Mouse (Mus musculus) embryonic facial prominence, embryonic 11.5 days (tissue): ENCODE results near the gene Samd4. TPM values are rescaled to one million over a fixed set of nuclear protein-coding genes. Genes with fewer than 3 reads are reported as not detected.

Source experiments
- ATAC-seq: fragments of 200-750 bp; cut with Nextera tagmentation; replicated peaks from 2 replicates; pipeline ENCODE4 v1.8.0; 2017; ENCODE audit warnings: low read depth; ENCODE audit not compliant: insufficient number of reproducible peaks, low FRiP score, low TSS enrichment
- DNase-seq: peaks from one replicate; pipeline ENCODE4 v3.0.0-alpha.2; 2015; ENCODE audit warnings: low spot score
- H3K27ac ChIP-seq: fragments of 300-500 bp; sonication (generic); replicated peaks from 2 replicates; pipeline ENCODE4 v1.5.1; 2014; ENCODE audit warnings: mild to moderate bottlenecking, low read depth, low read length, control low read depth
- H3K27me3 ChIP-seq: fragments of 300-500 bp; sonication (generic); 2 replicates; pipeline ENCODE4 v1.6.1; 2014; ENCODE audit warnings: mild to moderate bottlenecking, low read length, moderate library complexity, mixed read lengths; ENCODE audit not compliant: control insufficient read depth, insufficient read depth
- H3K36me3 ChIP-seq: fragments of 300-500 bp; sonication (generic); replicated peaks from 2 replicates; pipeline ENCODE4 v1.6.1; 2014; ENCODE audit warnings: low read depth, mild to moderate bottlenecking, low read length, moderate library complexity, mixed read lengths; ENCODE audit not compliant: control insufficient read depth, insufficient read depth
- H3K4me1 ChIP-seq: fragments of 300-500 bp; sonication (generic); 2 replicates; pipeline ENCODE4 v1.6.1; 2014; ENCODE audit warnings: low read length, mixed read lengths; ENCODE audit not compliant: control insufficient read depth, insufficient read depth
- H3K4me2 ChIP-seq: fragments of 300-500 bp; sonication (generic); 2 replicates; pipeline ENCODE4 v1.6.1; 2014; ENCODE audit warnings: low read depth, mild to moderate bottlenecking, control low read depth, low read length, moderate library complexity
- H3K4me3 ChIP-seq: fragments of 300-500 bp; sonication (generic); 2 replicates; pipeline ENCODE4 v1.5.1; 2014; ENCODE audit warnings: low read depth, low read length, control low read depth
- H3K9ac ChIP-seq: fragments of 300-500 bp; sonication (generic); replicated peaks from 2 replicates; pipeline ENCODE4 v1.6.1; 2014; ENCODE audit warnings: mild to moderate bottlenecking, control low read depth, low read length
- H3K9me3 ChIP-seq: fragments of 300-500 bp; sonication (generic); replicated peaks from 2 replicates; pipeline ENCODE4 v1.6.1; 2016; ENCODE audit warnings: mild to moderate bottlenecking, low read length, inconsistent platforms, mixed read lengths; ENCODE audit not compliant: control insufficient read depth
- WGBS: fragments of 180-500 bp; shearing (Covaris S2); extraction: QIAGEN DNeasy Blood & Tissue Kit; methylation state at CpG from one replicate; pipeline ENCODE4 v1.1.7; 2014; 5-methylcytosine and 5-hydroxymethylcytosine counted together
- polyA plus RNA-seq: library from polyadenylated mRNA; unstranded; fragments of >200 nt; fragmentation: Nextera tagmentation; extraction: Ambion mirVana; gene quantifications from 2 replicates; pipeline ENCODE4 v1.2.1, GENCODE M21; 2014

The Samd4 gene
- polyA plus RNA-seq, 1 experiment from 2014 or later: 3.5 TPM

- no peaks in the 10 kb centered on the region for H3K9me3 ChIP-seq
- ATAC-seq (no peak), DNase-seq (no peak)
- no peak overlapping the region for H3K9ac ChIP-seq
- H3K4me2 ChIP-seq: no peak overlapping the region
- 83% methylated on average over 11 of the region's 11 CpGs for WGBS
- H3K4me1 ChIP-seq: no peaks in the 10 kb centered on the region
- no peak overlapping the region for H3K4me3 ChIP-seq
- H3K27me3 ChIP-seq: no peaks in the 10 kb centered on the region
- no peak overlapping the region for H3K27ac ChIP-seq
- H3K36me3 ChIP-seq: no peaks in the 10 kb centered on the region
These were observed 94.1 kb downstream of the Samd4 start for GRCm38 (mm10) chr14:46976712-46977111.

GRCm38 (mm10) chr14:46977660-46978059, 95.0 kb downstream of the Samd4 start:
- WGBS: 59% methylated on average over 10 of the region's 10 CpGs
- ATAC-seq: no peak

GRCm38 (mm10) chr14:46979172-46979571, 96.5 kb downstream of the Samd4 start:
- Histone ChIP-seq H3K9ac (no peak overlapping the region), H3K9me3 (no peaks in the 10 kb centered on the region), H3K27me3 (no peaks in the 10 kb centered on the region), H3K36me3 (no peaks in the 10 kb centered on the region), H3K4me3 (no peak overlapping the region), H3K4me2 (no peak overlapping the region), H3K27ac (no peak overlapping the region), H3K4me1 (no peaks in the 10 kb centered on the region)
- WGBS: 72% methylated on average over 5 of the region's 5 CpGs
- no peak for ATAC-seq
- no peak for DNase-seq

More at GRCm38 (mm10) chr14:46977660-46978059, 95.0 kb downstream of the Samd4 start:
- H3K27me3 ChIP-seq: no peaks in the 10 kb centered on the region
- no peaks in the 10 kb centered on the region for H3K4me1 ChIP-seq
- H3K27ac ChIP-seq: no peak overlapping the region
- no peaks in the 10 kb centered on the region for H3K9me3 ChIP-seq
- H3K36me3 ChIP-seq: no peaks in the 10 kb centered on the region
- no peak for DNase-seq
- no peak overlapping the region for H3K9ac ChIP-seq
- H3K4me3 ChIP-seq: no peak overlapping the region
- H3K4me2 ChIP-seq: no peak overlapping the region

GRCm38 (mm10) chr14:46980736-46981438, 98.2 kb downstream of the Samd4 start:
- Histone ChIP-seq H3K36me3 (no peaks in the 10 kb centered on the region), H3K9ac (no peak overlapping the region), H3K4me3 (no peak overlapping the region), H3K27me3 (no peaks in the 10 kb centered on the region), H3K9me3 (no peaks in the 10 kb centered on the region), H3K4me1 (no peaks in the 10 kb centered on the region), H3K27ac (no peak overlapping the region), H3K4me2 (no peak overlapping the region)
- DNase-seq: no peak
- ATAC-seq: no peak
- 83% methylated on average over 17 of the region's 17 CpGs for WGBS

GRCm38 (mm10) chr14:46982106-46982505, 99.5 kb downstream of the Samd4 start:
- no peaks in the 10 kb centered on the region for H3K4me1 ChIP-seq
- WGBS: 77% methylated on average over 6 of the region's 6 CpGs

GRCm38 (mm10) chr14:46984542-46985125, 102.0 kb downstream of the Samd4 start:
- Histone ChIP-seq H3K36me3 (no peaks in the 10 kb centered on the region), H3K9ac (no peak overlapping the region), H3K27ac (no peak overlapping the region), H3K27me3 (no peaks in the 10 kb centered on the region), H3K9me3 (no peaks in the 10 kb centered on the region), H3K4me1 (no peaks in the 10 kb centered on the region), H3K4me2 (no peak overlapping the region), H3K4me3 (no peak overlapping the region)
- WGBS: 73% methylated on average over 8 of the region's 8 CpGs
- no peak for DNase-seq
- no peak for ATAC-seq

More at GRCm38 (mm10) chr14:46982106-46982505, 99.5 kb downstream of the Samd4 start:
- ATAC-seq (no peak), DNase-seq (no peak)
- no peak overlapping the region for H3K9ac ChIP-seq
- H3K27ac ChIP-seq: no peak overlapping the region
- no peaks in the 10 kb centered on the region for H3K9me3 ChIP-seq
- H3K27me3 ChIP-seq: no peaks in the 10 kb centered on the region
- no peaks in the 10 kb centered on the region for H3K36me3 ChIP-seq
- H3K4me2 ChIP-seq: no peak overlapping the region
- H3K4me3 ChIP-seq: no peak overlapping the region

- no peak overlapping the region for H3K4me3 ChIP-seq
- no peak for ATAC-seq
These were observed 107.0 kb downstream of the Samd4 start for GRCm38 (mm10) chr14:46989694-46990093.

GRCm38 (mm10) chr14:46990450-46990849, 107.8 kb downstream of the Samd4 start:
- Histone ChIP-seq H3K27me3 (no peaks in the 10 kb centered on the region), H3K9ac (no peak overlapping the region), H3K4me2 (no peak overlapping the region), H3K9me3 (no peaks in the 10 kb centered on the region), H3K36me3 (no peaks in the 10 kb centered on the region), H3K4me3 (no peak overlapping the region), H3K4me1 (no peaks in the 10 kb centered on the region), H3K27ac (no peak overlapping the region)
- DNase-seq: no peak
- ATAC-seq: no peak
- WGBS: 84% methylated on average over 3 of the region's 3 CpGs

More at GRCm38 (mm10) chr14:46989694-46990093, 107.0 kb downstream of the Samd4 start:
- Histone ChIP-seq H3K9me3 (no peaks in the 10 kb centered on the region), H3K27me3 (no peaks in the 10 kb centered on the region), H3K9ac (no peak overlapping the region), H3K27ac (no peak overlapping the region), H3K36me3 (no peaks in the 10 kb centered on the region), H3K4me2 (no peak overlapping the region), H3K4me1 (no peaks in the 10 kb centered on the region)
- DNase-seq: no peak
- WGBS: 51% methylated on average over 4 of the region's 4 CpGs
